Mouse (Mus musculus) heart, postnatal 0 days (tissue): ENCODE results near the gene Plcxd2.

Experiments used
- CTCF ChIP-seq: IDR thresholded peaks from 2 replicates; pipeline ENCODE4 v1.5.1; 2016; ENCODE audit warnings: antibody characterized with exemption, control low read depth, low read depth
- EP300 ChIP-seq: IDR thresholded peaks from 2 replicates; pipeline ENCODE4 v1.6.1; 2016; ENCODE audit warnings: antibody characterized with exemption, low read depth

- TF ChIP-seq EP300, result no peak
- no peak for TF ChIP-seq CTCF
Measured at GRCm38 (mm10) chr16:45928090-45928489, 81.9 kb downstream of the Plcxd2 start.
